Mouse (Mus musculus) macrophage (primary cell): ENCODE measurements around the gene Snai1. TPM values are rescaled to one million over a fixed set of nuclear protein-coding genes. Genes with fewer than 3 reads are reported as not detected.

Source experiments
- H3K27ac ChIP-seq: fragments of 350-480 bp; formaldehyde crosslinking; 2 replicates; pipeline ENCODE4 v1.9.0; 2021
- H3K36me3 ChIP-seq: fragments of 350-480 bp; formaldehyde crosslinking; 2 replicates; pipeline ENCODE4 v1.9.0; 2021; ENCODE audit errors: inconsistent target
- H3K4me3 ChIP-seq: fragments of 350-480 bp; formaldehyde crosslinking; 2 replicates; pipeline ENCODE4 v1.9.0; 2021; ENCODE audit errors: inconsistent target
- H3K79me2 ChIP-seq: fragments of 350-480 bp; formaldehyde crosslinking; 2 replicates; pipeline ENCODE4 v1.9.0; 2021; ENCODE audit errors: inconsistent target
- WGBS: methylation state at CpG from one replicate; pipeline ENCODE4 v1.1.7; 2026; ENCODE audit warnings: inconsistent platforms; ENCODE audit not compliant: missing documents; 5-methylcytosine and 5-hydroxymethylcytosine counted together
- polyA plus RNA-seq: library from polyadenylated mRNA; stranded (reverse); fragments of 250-400 nt; gene quantifications from 3 replicates; pipeline ENCODE4 v1.2.4, GENCODE M21; 2018; ENCODE audit warnings: inconsistent platforms
- total RNA-seq, 78 experiments: library from RNA; depleted of rRNA; stranded (reverse); fragments of 250-400 nt; gene quantifications; 1 replicate in 9 of 78; 2 replicates in 24 of 78; 3 replicates in 43 of 78; 4 replicates in 2 of 78; pipeline ENCODE4 v1.2.4; 2018; ENCODE audit warnings: inconsistent platforms in 56 of 78

Gene Snai1
- 1 to 10 TPM in 1 of 26 experiments, not detected in 25; 1.8 TPM for total RNA-seq (2018; cell fraction: chromatin; rRNA removed)
- total RNA-seq (2018; cell fraction: cytosol; rRNA removed), result under 1 TPM in 5 of 26 experiments, not detected in 21; 0.07 to 0.10 (median 0.09) TPM
- total RNA-seq (2018; cell fraction: nucleus; rRNA removed), result 1 to 10 TPM in 1 of 26 experiments, under 1 TPM in 2, not detected in 23; 0.41 to 2.0 (median 0.92) TPM
- polyA plus RNA-seq, result not detected in 3 replicates

- Histone ChIP-seq H3K4me3 (no peak within 1 kb of the TSS), H3K79me2 (no peaks in the 10 kb centered on the region), H3K36me3 (no peaks in the 10 kb centered on the region), H3K27ac (no peak within 1 kb of the TSS)
- under 1% methylated on average over 58 of the region's 58 CpGs for WGBS
Measured at GRCm38 (mm10) chr2:167537476-167538297, at the start of gene Snai1. Gene Snai1 (plus strand): TSS chr2:167538195.

DNA sequence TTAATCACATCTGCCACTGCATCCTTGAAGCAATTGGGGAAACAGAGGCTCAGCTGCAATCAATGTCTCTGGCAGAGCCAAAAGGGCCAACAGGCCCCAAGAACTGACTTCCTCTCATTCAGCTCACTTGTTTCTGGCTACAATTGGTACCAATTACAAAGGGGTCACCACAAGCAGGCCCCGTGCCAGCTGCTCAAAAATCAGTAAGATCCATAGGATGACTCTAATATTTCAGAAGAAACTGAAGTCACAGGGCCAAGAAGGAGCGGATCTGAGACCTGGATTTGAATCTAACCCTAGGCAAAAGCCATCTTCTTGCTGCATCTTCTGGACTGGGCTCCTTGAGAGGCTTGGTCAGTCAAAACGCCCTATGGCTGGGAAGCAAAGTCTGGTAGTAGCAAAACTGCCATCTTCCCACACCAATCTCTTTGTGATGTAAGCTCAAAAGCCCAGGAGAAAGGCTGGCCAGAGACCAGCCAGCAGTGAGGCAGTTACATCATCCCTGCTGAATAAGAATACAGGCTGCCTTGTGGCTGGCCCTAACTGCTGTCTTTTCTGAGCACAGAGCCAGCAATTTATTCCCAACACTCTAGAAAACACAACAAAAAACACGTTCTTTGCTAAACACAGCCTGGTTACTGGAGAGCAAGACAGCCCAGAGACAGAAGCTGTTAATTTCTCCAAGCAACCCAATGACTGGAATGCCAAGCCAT is 47.0 kb upstream of the Snai1 start:
- Histone ChIP-seq H3K4me3 (peak overlapping the region; percentile 79), H3K36me3 (peaks cover 15% of the 10 kb centered on the region; the same call in 1 of the 2 replicates), H3K27ac (peak overlapping the region; percentile 52), H3K79me2 (peaks cover 68% of the 10 kb centered on the region)
- 86% methylated on average over 4 of the region's 4 CpGs for WGBS

GRCm38 (mm10) chr2:167491757-167492708 is 46.0 kb upstream of the Snai1 start, which contains the start of gene Rnf114:
Gene Rnf114 (plus strand): TSS chr2:167492645.
- H3K36me3 ChIP-seq, result 0 out of 2 replicates have a peak, but pooled peaks cover 4% of the 10 kb centered on the region
- peak within 1 kb of the TSS; percentile 74 for H3K27ac ChIP-seq
- H3K79me2 ChIP-seq, result peaks cover 57% of the 10 kb centered on the region
- WGBS, result 3% methylated on average over 52 of the region's 52 CpGs
- H3K4me3 ChIP-seq, result peak within 1 kb of the TSS; percentile 79

- Histone ChIP-seq H3K27ac (peak within 1 kb of the TSS; percentile 74), H3K79me2 (peaks cover 48% of the 10 kb centered on the region), H3K36me3 (no peaks in the 10 kb centered on the region), H3K4me3 (peak within 1 kb of the TSS; percentile 79)
- WGBS, result 2% methylated on average over 60 of the region's 63 CpGs
Measured at GRCm38 (mm10) chr2:167492713-167493636, 45.0 kb upstream of the Snai1 start, which contains the start of gene Spata2. Gene Spata2 (minus strand): TSS chr2:167492887.

DNA sequence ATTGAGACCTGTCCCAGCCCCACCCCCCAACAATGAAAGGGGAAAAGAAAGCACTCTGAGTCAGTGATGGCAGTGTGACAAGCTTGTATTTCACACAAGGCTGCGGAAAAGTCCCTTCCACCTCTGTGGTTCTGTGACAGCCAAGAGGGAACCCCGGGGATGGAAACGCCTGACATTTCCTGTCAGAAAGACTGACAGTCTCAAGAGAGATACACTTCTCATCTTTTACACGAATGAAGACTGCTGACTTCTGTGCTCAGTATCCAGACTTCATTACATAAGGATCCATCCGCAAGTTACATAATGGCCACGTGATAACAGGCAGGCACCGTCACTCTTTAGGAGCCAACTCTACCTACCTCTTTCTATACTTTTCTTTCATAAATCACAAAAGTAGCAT is 41.6 kb upstream of the Snai1 start:
- H3K27ac ChIP-seq, result peak overlapping the region; percentile 34
- 48% methylated on average over 6 of the region's 7 CpGs for WGBS

DNA sequence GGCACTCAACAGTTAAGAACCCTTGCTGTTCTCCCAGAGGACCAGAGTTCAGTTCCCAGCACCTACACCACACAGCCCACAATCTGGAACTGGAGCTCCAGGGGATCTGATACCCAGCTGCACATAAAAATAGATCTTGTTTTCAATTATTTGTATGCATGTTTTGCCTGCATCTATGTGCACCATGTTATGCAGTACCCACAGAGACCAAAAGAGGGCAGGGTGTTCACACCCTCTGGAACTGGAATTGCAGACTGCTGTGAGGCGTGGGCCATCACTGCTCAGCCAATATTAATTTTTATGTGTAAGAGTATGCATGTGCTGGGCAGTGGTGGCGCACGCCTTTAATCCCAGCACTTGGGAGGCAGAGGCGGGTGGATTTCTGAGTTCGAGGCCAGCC is 40.7 kb upstream of the Snai1 start:
- no CpG with 5 or more reads among the region's 5 CpGs for WGBS
- Histone ChIP-seq H3K27ac (peak overlapping the region; percentile 34; the same call in 1 of the 2 replicates), H3K79me2 (peaks cover 5% of the 10 kb centered on the region), H3K36me3 (no peaks in the 10 kb centered on the region), H3K4me3 (no peak overlapping the region)

More for the DNA sequence above, 41.6 kb upstream of the Snai1 start:
- H3K4me3 ChIP-seq, result no peak overlapping the region
- H3K36me3 ChIP-seq, result no peaks in the 10 kb centered on the region
- peaks cover 13% of the 10 kb centered on the region for H3K79me2 ChIP-seq

DNA sequence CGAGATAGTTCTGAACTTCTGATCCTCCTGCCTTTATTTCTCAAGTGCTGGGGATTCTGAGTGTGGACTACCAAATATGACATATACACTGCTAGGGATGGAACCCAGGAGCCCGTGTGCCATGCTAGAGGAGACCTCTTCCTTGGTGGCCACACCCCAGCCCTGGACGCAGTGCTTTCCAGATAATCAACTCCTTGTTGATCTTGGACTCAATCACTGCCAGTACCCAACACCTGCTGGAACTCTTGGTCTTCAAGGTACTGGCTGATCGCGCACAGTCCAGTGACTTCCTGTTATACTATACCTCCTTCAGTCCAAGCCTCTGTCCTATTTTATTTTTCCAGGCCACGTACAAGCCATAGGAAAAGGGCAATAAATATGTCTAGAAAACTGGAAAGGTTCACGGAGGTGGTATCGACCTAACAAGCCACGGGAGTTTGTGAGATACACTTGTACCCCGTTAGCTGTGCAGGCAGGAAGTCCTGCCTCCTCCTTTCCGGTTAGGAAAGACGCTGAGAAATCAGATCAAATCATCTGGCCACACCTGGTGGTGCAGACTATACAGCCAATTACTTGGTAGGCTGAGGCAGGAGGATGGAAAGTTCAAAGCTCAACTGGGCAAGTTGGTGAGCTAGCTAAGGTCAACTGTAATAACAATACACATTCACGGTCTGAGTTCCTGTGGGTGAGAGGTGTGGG is 35.3 kb upstream of the Snai1 start:
- Histone ChIP-seq H3K4me3 (peak overlapping the region; percentile 45), H3K79me2 (peaks cover 40% of the 10 kb centered on the region), H3K36me3 (peaks cover 12% of the 10 kb centered on the region), H3K27ac (peak overlapping the region; percentile 60)
- 29% methylated on average over 13 of the region's 13 CpGs for WGBS

GRCm38 (mm10) chr2:167503253-167503895 is 34.6 kb upstream of the Snai1 start:
- H3K79me2 ChIP-seq, result peaks cover 46% of the 10 kb centered on the region
- H3K36me3 ChIP-seq, result peaks cover 19% of the 10 kb centered on the region
- H3K27ac ChIP-seq, result peak overlapping the region; percentile 60
- 1% methylated on average over 68 of the region's 85 CpGs for WGBS
- peak overlapping the region; percentile 67 for H3K4me3 ChIP-seq

DNA sequence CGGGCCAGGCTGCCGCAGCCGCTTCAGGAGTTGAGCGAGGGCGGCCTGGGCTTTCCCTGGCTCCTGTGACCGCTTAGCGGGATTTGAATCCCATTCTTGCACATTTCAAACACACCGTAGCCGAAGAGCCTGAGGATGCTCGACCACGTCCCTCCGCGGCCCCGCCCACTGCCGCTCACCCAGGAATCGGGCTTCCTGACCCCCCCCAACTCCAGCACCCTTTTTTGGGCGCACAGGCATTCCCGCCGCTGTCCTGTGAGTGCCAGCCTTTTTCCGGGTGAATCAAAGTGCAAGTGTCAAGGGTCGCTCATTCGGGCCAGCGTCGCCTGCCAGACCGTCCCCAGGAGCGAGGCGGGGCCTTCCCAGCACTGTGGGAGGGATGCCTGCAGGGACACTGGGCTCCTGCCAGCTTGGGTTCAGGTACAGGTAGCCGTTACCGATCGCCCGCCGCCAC is 34.1 kb upstream of the Snai1 start:
- WGBS, result under 1% methylated on average over 32 of the region's 32 CpGs
- Histone ChIP-seq H3K27ac (peak overlapping the region; percentile 91), H3K36me3 (peaks cover 24% of the 10 kb centered on the region), H3K79me2 (peaks cover 52% of the 10 kb centered on the region), H3K4me3 (peak overlapping the region; percentile 67)

DNA sequence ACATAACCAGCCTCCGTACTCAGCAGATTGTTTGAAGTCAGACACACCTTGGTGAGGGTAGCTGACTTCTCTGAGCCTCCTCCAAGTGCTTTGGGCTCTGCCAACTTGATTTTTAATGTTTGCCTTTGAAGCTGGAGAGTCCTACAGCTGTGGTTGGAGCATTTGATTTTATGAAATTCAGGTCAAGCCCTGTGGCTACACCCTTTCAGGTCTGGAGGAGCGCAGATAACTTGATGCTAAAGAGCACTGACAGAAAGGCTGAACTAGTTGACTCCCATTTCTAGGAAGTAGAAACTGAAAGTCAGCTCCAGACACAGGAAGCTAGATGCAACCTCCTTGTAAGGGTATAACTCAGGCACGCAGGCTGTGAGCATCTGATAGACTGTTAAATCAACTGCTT is 32.9 kb upstream of the Snai1 start:
- 15% methylated on average over 3 of the region's 3 CpGs for WGBS
- peaks cover 64% of the 10 kb centered on the region for H3K79me2 ChIP-seq
- H3K36me3 ChIP-seq, result peaks cover 36% of the 10 kb centered on the region
- H3K4me3 ChIP-seq, result peak overlapping the region; percentile 67
- peak overlapping the region; percentile 91 for H3K27ac ChIP-seq

GRCm38 (mm10) chr2:167506546-167507260 is 31.3 kb upstream of the Snai1 start:
- Histone ChIP-seq H3K79me2 (peaks cover 80% of the 10 kb centered on the region), H3K4me3 (no peak overlapping the region), H3K36me3 (peaks cover 52% of the 10 kb centered on the region), H3K27ac (peak overlapping the region; percentile 91; the same call in 1 of the 2 replicates)
- 98% methylated on average over 8 of the region's 10 CpGs for WGBS
